Mouse (Mus musculus) MEL (cell line): ENCODE measurements at regions not wholly inside any gene's neighbourhood (a gene's known extent, or its start where the extent isn't known, plus 50 kb on each side); places are given as distances from the start of the nearest gene placed in this dataset.

Experiments
- DNase-seq: peaks from one replicate; pipeline ENCODE4 v3.0.0; 2011; ENCODE audit warnings: low read depth, low spot score
- H3K27ac ChIP-seq: 2 replicates; pipeline ENCODE4 v1.5.1; 2012; ENCODE audit warnings: low read depth, mild to moderate bottlenecking, control low read depth, low read length, moderate library complexity; ENCODE audit not compliant: control insufficient read depth
- H3K27me3 ChIP-seq, 2 experiments: fragments of 150-350 bp in 1 of 2; sonication (generic) in 1 of 2; 2 replicates each; pipeline ENCODE4 v1.6.1; 2012; ENCODE audit warnings: low read length in 2 of 2, mild to moderate bottlenecking in 2 of 2, improper control_type of control experiment in 1 of 2, moderate library complexity in 1 of 2; ENCODE audit not compliant: insufficient read depth in 2 of 2, control insufficient read depth in 1 of 2
- H3K36me3 ChIP-seq, 2 experiments: 2 replicates each; pipeline ENCODE4 v1.6.1; 2012 to 2014; ENCODE audit warnings: low read length in 2 of 2, improper control_type of control experiment in 1 of 2, inconsistent platforms in 1 of 2, mild to moderate bottlenecking in 1 of 2; ENCODE audit not compliant: insufficient read depth in 2 of 2, control insufficient read depth in 1 of 2
- H3K4me1 ChIP-seq, 2 experiments: fragments of 150-350 bp in 1 of 2; sonication (generic) in 1 of 2; 2 replicates each; pipeline ENCODE4 v1.6.1; 2012; ENCODE audit warnings: low read length in 2 of 2, improper control_type of control experiment in 1 of 2, mild to moderate bottlenecking in 1 of 2; ENCODE audit not compliant: insufficient read depth in 2 of 2, control insufficient read depth in 1 of 2
- H3K4me3 ChIP-seq, 2 experiments: fragments of 150-350 bp in 1 of 2; sonication (generic) in 1 of 2; 2 replicates each; pipeline ENCODE4 v1.5.1; 2012; ENCODE audit warnings: low read depth in 2 of 2, low read length in 2 of 2, mild to moderate bottlenecking in 2 of 2, moderate library complexity in 2 of 2, control low read depth in 1 of 2, improper control_type of control experiment in 1 of 2; ENCODE audit not compliant: control insufficient read depth in 1 of 2, insufficient read depth in 1 of 2
- H3K79me2 ChIP-seq: 2 replicates; pipeline ENCODE4 v1.6.1; 2012; ENCODE audit warnings: mild to moderate bottlenecking, low read length, moderate library complexity; ENCODE audit not compliant: control insufficient read depth, poor library complexity, insufficient read depth
- H3K9ac ChIP-seq: 2 replicates; pipeline ENCODE4 v1.6.1; 2012; ENCODE audit warnings: low read depth, mild to moderate bottlenecking, control low read depth, low read length, moderate library complexity; ENCODE audit not compliant: control insufficient read depth, poor library complexity, severe bottlenecking
- H3K9me3 ChIP-seq: fragments of 150-350 bp; sonication (generic); replicated peaks from 2 replicates; pipeline ENCODE4 v1.6.1; 2012; ENCODE audit warnings: mild to moderate bottlenecking, low read length, improper control_type of control experiment, moderate library complexity; ENCODE audit not compliant: insufficient read depth
- BHLHE40 ChIP-seq: IDR thresholded peaks from 2 replicates; pipeline ENCODE4 v1.6.1; 2012; ENCODE audit warnings: low read depth, mild to moderate bottlenecking, inconsistent platforms, low read length, improper control_type of control experiment, borderline replicate concordance
- CHD1 ChIP-seq: IDR thresholded peaks from 2 replicates; pipeline ENCODE4 v1.6.1; 2012; ENCODE audit warnings: low read depth, mild to moderate bottlenecking, inconsistent platforms, low read length, improper control_type of control experiment
- CTCF ChIP-seq, 3 experiments: IDR thresholded peaks in 2 of 3; conservative IDR thresholded peaks in 1 of 3; 2 replicates each; pipeline ENCODE4 v1.5.1; 2011 to 2012; ENCODE audit warnings: low read length in 3 of 3, low read depth in 2 of 3, mild to moderate bottlenecking in 2 of 3, improper control_type of control experiment in 1 of 3, inconsistent platforms in 1 of 3, mixed read lengths in 1 of 3, moderate library complexity in 1 of 3; ENCODE audit not compliant: control insufficient read depth in 1 of 3, insufficient read depth in 1 of 3, poor library complexity in 1 of 3, severe bottlenecking in 1 of 3
- E2F4 ChIP-seq: IDR thresholded peaks from 2 replicates; pipeline ENCODE4 v1.6.1; 2011; ENCODE audit warnings: low read depth, low read length, improper control_type of control experiment, borderline replicate concordance
- ELF1 ChIP-seq: IDR thresholded peaks from 2 replicates; pipeline ENCODE4 v1.6.1; 2014; ENCODE audit warnings: low read depth, mild to moderate bottlenecking, inconsistent platforms, low read length, improper control_type of control experiment, moderate library complexity
- ETS1 ChIP-seq: IDR thresholded peaks from 2 replicates; pipeline ENCODE4 v1.6.1; 2012; ENCODE audit warnings: low read depth, mild to moderate bottlenecking, inconsistent platforms, low read length, improper control_type of control experiment, moderate library complexity
- GABPA ChIP-seq: IDR thresholded peaks from 2 replicates; pipeline ENCODE4 v1.6.1; 2012; ENCODE audit warnings: low read depth, mild to moderate bottlenecking, inconsistent platforms, low read length, improper control_type of control experiment, moderate library complexity
- KAT2A ChIP-seq: conservative IDR thresholded peaks from 2 replicates; pipeline ENCODE4 v1.6.1; 2012; ENCODE audit warnings: low read depth, low read length, improper control_type of control experiment, inconsistent platforms
- MAFK ChIP-seq: IDR thresholded peaks from 2 replicates; pipeline ENCODE4 v1.6.1; 2011; ENCODE audit warnings: low read depth, mild to moderate bottlenecking, low read length, improper control_type of control experiment, borderline replicate concordance
- MAX ChIP-seq: IDR thresholded peaks from 2 replicates; pipeline ENCODE4 v1.6.1; 2011; ENCODE audit warnings: low read length, improper control_type of control experiment
- MAZ ChIP-seq: IDR thresholded peaks from 2 replicates; pipeline ENCODE4 v1.6.1; 2012; ENCODE audit warnings: low read depth, mild to moderate bottlenecking, inconsistent platforms, low read length, improper control_type of control experiment
- MEF2A ChIP-seq: IDR thresholded peaks from 2 replicates; pipeline ENCODE4 v1.6.1; 2014; ENCODE audit warnings: low read depth, mild to moderate bottlenecking, inconsistent platforms, low read length, improper control_type of control experiment; ENCODE audit not compliant: poor library complexity, insufficient replicate concordance, severe bottlenecking; ENCODE audit errors: extremely low read depth
- NELFE ChIP-seq: IDR thresholded peaks from 2 replicates; pipeline ENCODE4 v1.6.1; 2011; ENCODE audit warnings: low read depth, low read length, improper control_type of control experiment
- POLR2A ChIP-seq, 2 experiments: IDR thresholded peaks; 2 replicates each; pipeline ENCODE4 v1.6.1; 2011 to 2012; ENCODE audit warnings: low read length in 2 of 2, mild to moderate bottlenecking in 2 of 2, control low read depth in 1 of 2, improper control_type of control experiment in 1 of 2, low read depth in 1 of 2, moderate library complexity in 1 of 2; ENCODE audit not compliant: control insufficient read depth in 1 of 2, insufficient read depth in 1 of 2, poor library complexity in 1 of 2
- POLR2AphosphoS2 ChIP-seq: IDR thresholded peaks from 2 replicates; pipeline ENCODE4 v1.6.1; 2011; ENCODE audit warnings: low read length, improper control_type of control experiment
- POLR2AphosphoS5 ChIP-seq: IDR thresholded peaks from 2 replicates; pipeline ENCODE4 v1.6.1; 2012; ENCODE audit warnings: low read depth, borderline replicate concordance, mild to moderate bottlenecking, inconsistent platforms, low read length, moderate library complexity, mixed read lengths
- RCOR1 ChIP-seq: IDR thresholded peaks from 2 replicates; pipeline ENCODE4 v1.6.1; 2012; ENCODE audit warnings: low read depth, mild to moderate bottlenecking, inconsistent platforms, low read length, improper control_type of control experiment
- SIN3A ChIP-seq: IDR thresholded peaks from 2 replicates; pipeline ENCODE4 v1.6.1; 2012; ENCODE audit warnings: low read length, improper control_type of control experiment, inconsistent platforms
- TAL1 ChIP-seq: IDR thresholded peaks from 2 replicates; pipeline ENCODE4 v1.6.1; 2012; ENCODE audit warnings: mild to moderate bottlenecking, inconsistent platforms, low read length, moderate library complexity, mixed read lengths
- TBP ChIP-seq: IDR thresholded peaks from 2 replicates; pipeline ENCODE4 v1.8.0; 2011; ENCODE audit warnings: low read depth, low read length, improper control_type of control experiment
- USF1 ChIP-seq: IDR thresholded peaks from 2 replicates; pipeline ENCODE4 v1.6.1; 2014; ENCODE audit warnings: low read depth, mild to moderate bottlenecking, inconsistent platforms, low read length, improper control_type of control experiment, moderate library complexity
- USF2 ChIP-seq, 2 experiments: IDR thresholded peaks; 2 replicates each; pipeline ENCODE4 v1.6.1; 2011 to 2012; ENCODE audit warnings: improper control_type of control experiment in 2 of 2, low read length in 2 of 2, borderline replicate concordance in 1 of 2, inconsistent platforms in 1 of 2, low read depth in 1 of 2, mild to moderate bottlenecking in 1 of 2; ENCODE audit not compliant: insufficient read depth in 1 of 2
- ZC3H11A ChIP-seq: IDR thresholded peaks from 2 replicates; pipeline ENCODE4 v1.6.1; 2012; ENCODE audit warnings: low read depth, mild to moderate bottlenecking, inconsistent platforms, low read length, improper control_type of control experiment
- ZMIZ1 ChIP-seq: IDR thresholded peaks from 2 replicates; pipeline ENCODE4 v1.6.1; 2012; ENCODE audit warnings: low read depth, mild to moderate bottlenecking, inconsistent platforms, low read length, improper control_type of control experiment, moderate library complexity
- ZNF384 ChIP-seq: IDR thresholded peaks from 2 replicates; pipeline ENCODE4 v1.6.1; 2012; ENCODE audit warnings: low read depth, mild to moderate bottlenecking, inconsistent platforms, low read length, improper control_type of control experiment

DNA sequence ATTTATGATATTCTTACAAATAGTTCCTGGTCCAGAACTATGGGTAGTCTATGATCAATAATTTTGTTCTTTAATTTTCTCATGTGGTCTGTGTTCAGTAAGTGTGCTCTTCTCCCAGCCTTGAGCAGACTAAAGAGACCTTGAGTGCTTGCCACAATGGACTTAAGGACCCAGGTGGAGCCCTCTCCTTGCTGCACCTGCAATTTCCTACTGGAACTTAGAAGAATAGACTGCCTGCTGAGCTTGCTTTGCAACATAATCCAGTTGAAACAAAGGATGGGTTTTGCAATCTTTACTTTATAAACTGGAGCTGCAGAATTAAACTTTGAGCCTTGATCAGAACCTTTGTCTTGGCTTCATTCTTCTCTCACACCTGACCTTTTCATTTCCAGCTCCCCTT lies 791.2 kb downstream of the Abca13 start:
- no peaks in the 10 kb centered on the region for H3K36me3 ChIP-seq
- H3K4me3 ChIP-seq: no peak overlapping the region
- no peaks in the 10 kb centered on the region for H3K79me2 ChIP-seq
- H3K9ac ChIP-seq: no peak overlapping the region
- no peaks in the 10 kb centered on the region for H3K4me1 ChIP-seq
- H3K9me3 ChIP-seq: no peaks in the 10 kb centered on the region
- H3K27me3 ChIP-seq: no peaks in the 10 kb centered on the region
- DNase-seq: no peak
- no peak overlapping the region for H3K27ac ChIP-seq
- no peak for TF ChIP-seq RCOR1
- no peak for TF ChIP-seq MEF2A
- TF ChIP-seq ZMIZ1: no peak
- no peak for TF ChIP-seq GABPA
- TF ChIP-seq POLR2AphosphoS5: no peak
- TF ChIP-seq ELF1: no peak
- no peak for TF ChIP-seq TAL1
- TF ChIP-seq KAT2A: no peak
- no peak for TF ChIP-seq POLR2A (IDR thresholded peaks at IDR 0.05; ENCODE audit: control insufficient read depth in 1 of 2, insufficient read depth in 1 of 2, low read depth in 1 of 2, low read length in 2 of 2, poor library complexity in 1 of 2)
- no peak for TF ChIP-seq TBP
- no peak for TF ChIP-seq CHD1
- no peak for TF ChIP-seq USF2 (IDR thresholded peaks at IDR 0.05; ENCODE audit: borderline replicate concordance in 1 of 2, insufficient read depth in 1 of 2, low read depth in 1 of 2, low read length in 2 of 2)

DNA sequence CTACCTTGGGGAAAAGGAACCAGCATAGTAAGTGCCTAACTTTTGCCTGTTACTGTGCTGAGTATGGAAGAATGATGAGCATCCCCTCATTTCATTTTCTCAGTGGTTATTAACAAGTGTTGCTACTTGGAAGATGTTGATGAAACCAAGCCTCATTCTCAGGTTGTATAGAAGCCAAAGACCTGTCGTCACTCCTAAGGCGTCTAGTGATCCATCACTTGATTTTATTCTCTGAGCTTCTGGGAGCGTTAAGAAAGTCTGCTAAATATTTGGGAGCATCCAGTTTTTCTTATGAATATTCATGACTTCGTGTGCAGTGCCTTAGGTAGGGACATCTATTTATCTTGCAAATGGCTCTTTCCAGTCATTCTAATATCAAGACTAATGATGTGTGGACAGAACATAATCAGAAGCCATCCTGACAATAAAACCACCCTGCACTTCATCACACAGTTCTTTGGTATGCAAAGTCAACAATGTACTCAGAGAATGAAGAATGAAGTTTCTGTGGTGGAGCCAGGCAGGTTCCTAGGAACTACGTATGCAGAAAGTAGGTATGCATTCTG lies 802.9 kb downstream of the Abca13 start:
- H3K27ac ChIP-seq: no peak overlapping the region
- H3K4me1 ChIP-seq: no peaks in the 10 kb centered on the region
- H3K9me3 ChIP-seq: no peaks in the 10 kb centered on the region
- no peak for TF ChIP-seq TBP
- no peak for TF ChIP-seq POLR2AphosphoS2
- TF ChIP-seq USF1: no peak
- no peak for TF ChIP-seq E2F4
- H3K36me3 ChIP-seq: no peaks in the 10 kb centered on the region
- no peaks in the 10 kb centered on the region for H3K27me3 ChIP-seq
- no peak for DNase-seq
- no peaks in the 10 kb centered on the region for H3K79me2 ChIP-seq
- H3K9ac ChIP-seq: no peak overlapping the region
- H3K4me3 ChIP-seq: no peak overlapping the region

DNA sequence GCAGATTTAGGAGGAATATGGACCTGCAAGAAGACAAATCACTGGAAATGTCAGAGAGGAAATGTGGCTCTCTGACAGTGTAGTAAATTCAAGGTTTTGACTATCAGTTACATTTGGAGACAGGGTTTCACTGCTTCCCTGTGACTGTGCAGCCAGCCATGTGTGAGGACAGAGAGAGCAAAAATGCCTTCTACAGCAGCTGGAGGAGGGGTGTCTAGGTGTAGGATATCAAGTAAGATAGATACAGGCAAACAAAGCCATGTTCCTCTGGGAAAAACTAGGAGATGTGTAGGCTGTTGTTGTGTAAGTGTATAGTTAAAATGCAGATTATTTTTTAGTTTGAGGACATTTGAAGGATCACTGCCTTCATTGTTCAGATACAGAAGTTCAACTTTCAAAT lies 803.6 kb downstream of the Abca13 start:
- DNase-seq: no peak
- H3K27ac ChIP-seq: no peak overlapping the region
- no peaks in the 10 kb centered on the region for H3K27me3 ChIP-seq
- H3K79me2 ChIP-seq: no peaks in the 10 kb centered on the region
- no peak overlapping the region for H3K9ac ChIP-seq
- H3K9me3 ChIP-seq: no peaks in the 10 kb centered on the region
- H3K4me1 ChIP-seq: no peaks in the 10 kb centered on the region
- TF ChIP-seq NELFE: no peak
- no peak for TF ChIP-seq ZNF384
- TF ChIP-seq USF1: no peak
- no peak for TF ChIP-seq BHLHE40
- TF ChIP-seq POLR2AphosphoS2: no peak
- no peak for TF ChIP-seq ETS1
- TF ChIP-seq RCOR1: no peak
- TF ChIP-seq MAX: no peak
- TF ChIP-seq MAZ: no peak
- no peak for TF ChIP-seq TBP
- TF ChIP-seq SIN3A: no peak
- no peak for TF ChIP-seq ZC3H11A
- TF ChIP-seq MEF2A: no peak
- TF ChIP-seq POLR2AphosphoS5: no peak
- TF ChIP-seq CTCF (IDR thresholded peaks at IDR 0.05 in 2 of 3, conservative IDR thresholded peaks at IDR 0.05 in 1 of 3; ENCODE audit: control insufficient read depth in 1 of 3, insufficient read depth in 1 of 3, low read depth in 2 of 3, low read length in 3 of 3, poor library complexity in 1 of 3, severe bottlenecking in 1 of 3): no peak
- TF ChIP-seq MAFK: no peak
- no peak for TF ChIP-seq KAT2A
- no peak overlapping the region for H3K4me3 ChIP-seq
- no peaks in the 10 kb centered on the region for H3K36me3 ChIP-seq
